Mouse (Mus musculus): ENCODE measurements at regions not wholly inside any gene's neighbourhood (a gene's known extent, or its start where the extent isn't known, plus 50 kb on each side); places are given as distances from the start of the nearest gene placed in this dataset.

- no peak overlapping the region for H3K27ac ChIP-seq (ENCODE audit: low read depth, low read length)
- no peak overlapping the region for H3K4me2 ChIP-seq (ENCODE audit: low read depth)
- no peaks in the 10 kb centered on the region for H3K9me3 ChIP-seq (ENCODE audit: control insufficient read depth, low read length)
- DNase-seq (ENCODE audit: low spot score) (no peak), ATAC-seq (ENCODE audit: insufficient read depth, low FRiP score, low TSS enrichment) (no peak)
- H3K9ac ChIP-seq (ENCODE audit: low read length), result no peak overlapping the region
- no peaks in the 10 kb centered on the region for H3K4me1 ChIP-seq (ENCODE audit: control insufficient read depth, insufficient read depth, low read length)
- WGBS, result 59% methylated on average over 2 of the region's 2 CpGs
- no peaks in the 10 kb centered on the region for H3K27me3 ChIP-seq (ENCODE audit: control insufficient read depth, insufficient read depth, low read length)
- H3K36me3 ChIP-seq (ENCODE audit: control insufficient read depth, insufficient read depth, low read length), result no peaks in the 10 kb centered on the region
- no peak overlapping the region for H3K4me3 ChIP-seq (ENCODE audit: low read depth, low read length)
Measured at GRCm38 (mm10) chr9:6776671-6777070, 407.6 kb downstream of the Dync2h1 start.

DNA sequence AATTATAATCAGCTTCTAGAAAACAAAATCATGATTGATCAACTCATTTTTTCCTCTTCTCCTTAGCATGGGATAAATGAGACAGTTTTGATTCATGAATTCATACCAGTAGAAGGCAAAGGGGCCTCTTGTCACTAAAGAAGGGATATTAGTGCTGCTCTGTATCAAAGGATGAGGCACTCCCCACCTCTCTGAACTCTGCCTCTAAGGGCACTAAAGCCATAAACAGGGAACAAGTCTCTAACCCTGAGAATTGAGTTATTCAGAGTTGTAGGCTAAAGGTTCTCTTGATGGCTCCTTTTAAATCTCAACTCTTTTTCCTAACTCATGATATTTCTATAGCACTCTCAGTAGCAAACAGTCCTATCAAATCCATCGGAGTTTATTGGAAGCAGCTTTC is 442.8 kb downstream of the Dync2h1 start:
- no peaks in the 10 kb centered on the region for H3K4me1 ChIP-seq (ENCODE audit: control insufficient read depth, insufficient read depth, low read length)
- H3K27me3 ChIP-seq (ENCODE audit: control insufficient read depth, insufficient read depth, low read length), result no peaks in the 10 kb centered on the region
- WGBS, result 70% methylated on average over 1 of the region's 1 CpGs
- H3K9me3 ChIP-seq (ENCODE audit: control insufficient read depth, low read length), result no peaks in the 10 kb centered on the region
- H3K4me3 ChIP-seq (ENCODE audit: low read depth, low read length), result no peak overlapping the region
- DNase-seq (ENCODE audit: low spot score), result no peak
- ATAC-seq (ENCODE audit: insufficient read depth, low FRiP score, low TSS enrichment), result no peak
- no peaks in the 10 kb centered on the region for H3K36me3 ChIP-seq (ENCODE audit: control insufficient read depth, insufficient read depth, low read length)
- no peak overlapping the region for H3K9ac ChIP-seq (ENCODE audit: low read length)
- no peak overlapping the region for H3K4me2 ChIP-seq (ENCODE audit: low read depth)
- H3K27ac ChIP-seq (ENCODE audit: low read depth, low read length), result no peak overlapping the region

DNA sequence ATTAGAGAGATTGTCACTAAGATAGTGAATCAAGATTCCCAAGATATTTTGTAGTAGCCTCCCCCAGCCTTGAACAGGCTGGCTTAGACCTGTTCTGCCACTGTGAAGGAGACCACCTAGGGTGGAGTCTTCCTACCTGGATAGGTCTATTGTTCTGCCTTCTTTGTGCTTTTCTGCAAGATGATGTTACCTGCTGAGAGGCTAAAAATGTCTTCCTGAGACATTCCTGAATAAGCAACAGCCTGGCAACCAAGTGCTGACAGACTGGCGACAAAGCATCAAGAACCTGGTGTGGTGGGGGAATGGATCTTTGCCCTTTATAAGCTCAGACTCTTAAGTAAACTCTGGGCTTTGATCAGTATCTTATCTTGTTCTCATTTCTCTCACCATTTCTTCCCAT is 447.8 kb downstream of the Dync2h1 start:
- Histone ChIP-seq H3K9me3 (ENCODE audit: control insufficient read depth, low read length) (no peaks in the 10 kb centered on the region), H3K9ac (ENCODE audit: low read length) (no peak overlapping the region), H3K27ac (ENCODE audit: low read depth, low read length) (no peak overlapping the region), H3K4me1 (ENCODE audit: control insufficient read depth, insufficient read depth, low read length) (no peaks in the 10 kb centered on the region), H3K4me3 (ENCODE audit: low read depth, low read length) (no peak overlapping the region), H3K4me2 (ENCODE audit: low read depth) (no peak overlapping the region), H3K36me3 (ENCODE audit: control insufficient read depth, insufficient read depth, low read length) (no peaks in the 10 kb centered on the region), H3K27me3 (ENCODE audit: control insufficient read depth, insufficient read depth, low read length) (no peaks in the 10 kb centered on the region)
- DNase-seq (ENCODE audit: low spot score), result no peak
- 83% methylated on average over 1 of the region's 1 CpGs for WGBS
- ATAC-seq (ENCODE audit: insufficient read depth, low FRiP score, low TSS enrichment), result no peak

- 42% methylated on average over 1 of the region's 1 CpGs for WGBS
- no peak overlapping the region for H3K27ac ChIP-seq (ENCODE audit: low read depth, low read length)
- ATAC-seq (ENCODE audit: insufficient read depth, low FRiP score, low TSS enrichment) (no peak), DNase-seq (ENCODE audit: low spot score) (no peak)
- no peaks in the 10 kb centered on the region for H3K36me3 ChIP-seq (ENCODE audit: control insufficient read depth, insufficient read depth, low read length)
- no peak overlapping the region for H3K9ac ChIP-seq (ENCODE audit: low read length)
- H3K27me3 ChIP-seq (ENCODE audit: control insufficient read depth, insufficient read depth, low read length), result no peaks in the 10 kb centered on the region
- no peaks in the 10 kb centered on the region for H3K9me3 ChIP-seq (ENCODE audit: control insufficient read depth, low read length)
- H3K4me1 ChIP-seq (ENCODE audit: control insufficient read depth, insufficient read depth, low read length), result no peaks in the 10 kb centered on the region
- no peak overlapping the region for H3K4me3 ChIP-seq (ENCODE audit: low read depth, low read length)
- H3K4me2 ChIP-seq (ENCODE audit: low read depth), result no peak overlapping the region
Measured at GRCm38 (mm10) chr9:6726411-6726810, 456.8 kb upstream of the Ddi1 start.

GRCm38 (mm10) chr9:6677225-6677718 is 407.6 kb upstream of the Ddi1 start:
- no peak for ATAC-seq (ENCODE audit: insufficient read depth, low FRiP score, low TSS enrichment)
- no peak overlapping the region for H3K27ac ChIP-seq (ENCODE audit: low read depth, low read length)
- H3K27me3 ChIP-seq (ENCODE audit: control insufficient read depth, insufficient read depth, low read length), result no peaks in the 10 kb centered on the region
- no peak for DNase-seq (ENCODE audit: low spot score)
- H3K9ac ChIP-seq (ENCODE audit: low read length), result no peak overlapping the region
- H3K4me2 ChIP-seq (ENCODE audit: low read depth), result no peak overlapping the region
- no peak overlapping the region for H3K4me3 ChIP-seq (ENCODE audit: low read depth, low read length)
- no peaks in the 10 kb centered on the region for H3K9me3 ChIP-seq (ENCODE audit: control insufficient read depth, low read length)
- 87% methylated on average over 3 of the region's 3 CpGs for WGBS
- H3K4me1 ChIP-seq (ENCODE audit: control insufficient read depth, insufficient read depth, low read length), result no peaks in the 10 kb centered on the region
- no peaks in the 10 kb centered on the region for H3K36me3 ChIP-seq (ENCODE audit: control insufficient read depth, insufficient read depth, low read length)

DNA sequence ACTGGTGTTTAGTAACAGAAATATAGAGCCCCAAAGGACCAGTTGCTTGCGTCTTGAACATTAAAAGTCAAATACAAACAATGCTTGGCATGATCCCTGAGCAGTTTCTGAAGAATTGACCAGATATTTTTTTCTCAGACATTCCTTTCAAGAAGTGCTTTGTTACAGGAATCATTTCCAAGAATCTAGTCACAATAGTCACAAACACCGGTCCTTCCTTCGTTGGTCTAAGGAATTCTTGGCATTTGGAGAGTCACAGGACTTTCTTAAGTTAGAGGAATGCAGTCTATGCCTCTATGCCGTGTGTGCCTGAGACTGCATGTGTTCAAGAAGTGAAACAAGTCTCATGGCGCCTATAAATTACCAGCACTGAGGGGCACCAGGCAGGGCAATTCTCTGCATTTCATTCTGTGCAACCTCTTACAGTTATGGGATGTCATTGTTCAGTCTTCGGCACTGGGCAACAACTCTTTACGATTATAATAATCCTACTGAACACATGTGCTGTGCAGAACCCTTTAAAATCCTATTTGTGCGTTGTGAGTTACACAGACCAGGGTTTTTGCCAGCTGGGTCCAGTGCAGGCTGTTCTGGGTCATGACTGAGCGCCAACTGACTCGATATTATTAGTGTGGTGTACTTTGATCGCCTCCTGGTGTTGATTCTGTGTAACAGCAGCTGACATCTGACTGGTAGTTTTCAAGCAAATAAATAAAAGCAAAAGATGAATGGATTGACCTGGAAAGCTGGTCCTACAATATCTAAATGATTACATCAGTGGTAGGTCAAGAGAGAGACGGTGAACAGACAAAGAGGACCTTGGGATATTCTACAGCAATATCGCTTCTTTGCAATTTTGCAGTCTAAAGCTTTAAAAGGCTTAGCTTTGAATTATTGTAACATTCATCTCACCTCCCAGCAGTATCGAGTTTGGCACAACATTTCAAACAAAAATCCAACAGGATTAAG is 398.6 kb upstream of the Ddi1 start:
- DNase-seq (ENCODE audit: low spot score), result peak; percentile 62
- H3K9me3 ChIP-seq (ENCODE audit: control insufficient read depth, low read length), result no peaks in the 10 kb centered on the region
- H3K4me3 ChIP-seq (ENCODE audit: low read depth, low read length), result no peak overlapping the region
- peak; percentile 93 for ATAC-seq (ENCODE audit: insufficient read depth, low FRiP score, low TSS enrichment)
- no peaks in the 10 kb centered on the region for H3K36me3 ChIP-seq (ENCODE audit: control insufficient read depth, insufficient read depth, low read length)
- no peaks in the 10 kb centered on the region for H3K4me1 ChIP-seq (ENCODE audit: control insufficient read depth, insufficient read depth, low read length)
- H3K27me3 ChIP-seq (ENCODE audit: control insufficient read depth, insufficient read depth, low read length), result no peaks in the 10 kb centered on the region
- no peak overlapping the region for H3K4me2 ChIP-seq (ENCODE audit: low read depth)
- H3K9ac ChIP-seq (ENCODE audit: low read length), result no peak overlapping the region
- WGBS, result 47% methylated on average over 14 of the region's 14 CpGs
- no peak overlapping the region for H3K27ac ChIP-seq (ENCODE audit: low read depth, low read length)

- H3K9ac ChIP-seq (ENCODE audit: low read length), result no peak overlapping the region
- H3K4me1 ChIP-seq (ENCODE audit: control insufficient read depth, insufficient read depth, low read length), result no peaks in the 10 kb centered on the region
- no peak overlapping the region for H3K27ac ChIP-seq (ENCODE audit: low read depth, low read length)
- DNase-seq (ENCODE audit: low spot score) (no peak), ATAC-seq (ENCODE audit: insufficient read depth, low FRiP score, low TSS enrichment) (no peak)
- no peak overlapping the region for H3K4me3 ChIP-seq (ENCODE audit: low read depth, low read length)
- H3K4me2 ChIP-seq (ENCODE audit: low read depth), result no peak overlapping the region
- no peaks in the 10 kb centered on the region for H3K9me3 ChIP-seq (ENCODE audit: control insufficient read depth, low read length)
- H3K27me3 ChIP-seq (ENCODE audit: control insufficient read depth, insufficient read depth, low read length), result no peaks in the 10 kb centered on the region
- 77% methylated on average over 2 of the region's 2 CpGs for WGBS
- no peaks in the 10 kb centered on the region for H3K36me3 ChIP-seq (ENCODE audit: control insufficient read depth, insufficient read depth, low read length)
Measured at GRCm38 (mm10) chr9:6665679-6666078, 396.0 kb upstream of the Ddi1 start.

- 90% methylated on average over 4 of the region's 4 CpGs for WGBS
- H3K4me1 ChIP-seq (ENCODE audit: control insufficient read depth, insufficient read depth, low read length), result no peaks in the 10 kb centered on the region
Measured at GRCm38 (mm10) chr9:6652267-6652994, 382.8 kb upstream of the Ddi1 start.

More at GRCm38 (mm10) chr9:6652267-6652994, 382.8 kb upstream of the Ddi1 start:
- Histone ChIP-seq H3K4me3 (ENCODE audit: low read depth, low read length) (no peak overlapping the region), H3K27ac (ENCODE audit: low read depth, low read length) (no peak overlapping the region), H3K4me2 (ENCODE audit: low read depth) (no peak overlapping the region), H3K9me3 (ENCODE audit: control insufficient read depth, low read length) (no peaks in the 10 kb centered on the region), H3K9ac (ENCODE audit: low read length) (no peak overlapping the region), H3K36me3 (ENCODE audit: control insufficient read depth, insufficient read depth, low read length) (no peaks in the 10 kb centered on the region), H3K27me3 (ENCODE audit: control insufficient read depth, insufficient read depth, low read length) (no peaks in the 10 kb centered on the region)
- no peak for ATAC-seq (ENCODE audit: insufficient read depth, low FRiP score, low TSS enrichment)
- DNase-seq (ENCODE audit: low spot score), result no peak

Measured in neural tube, embryonic 11.5 days (tissue).